Mouse (Mus musculus): ENCODE measurements around the gene Sema4c.
A peak's percentile ranks its signal among the peaks of the same experiment; 100 is the strongest.

Gene Sema4c

DNA sequence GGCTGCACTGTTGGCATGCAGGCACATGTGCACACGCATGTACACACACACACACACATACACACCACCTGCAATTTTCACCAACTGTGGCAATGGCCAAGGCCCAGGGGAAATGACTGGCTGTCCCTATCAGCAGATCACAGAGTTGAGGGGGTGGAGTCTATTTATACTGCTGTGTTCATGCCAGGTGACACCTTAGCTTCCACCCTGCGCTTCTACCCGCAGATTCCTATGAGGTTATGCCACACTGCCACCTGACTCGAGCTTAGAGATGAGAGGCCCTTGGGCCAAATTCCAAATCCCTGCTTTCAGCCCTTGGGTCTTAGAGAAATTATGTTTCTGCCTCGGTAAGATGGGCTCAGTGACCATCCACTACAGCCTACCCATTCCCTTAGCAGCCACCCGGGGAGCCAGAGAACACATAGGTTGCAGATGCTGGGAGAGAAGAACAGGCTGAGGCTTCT, 23.5 kb downstream of the Sema4c start:
- DNase-seq (ENCODE audit: low spot score), result no peak

DNA sequence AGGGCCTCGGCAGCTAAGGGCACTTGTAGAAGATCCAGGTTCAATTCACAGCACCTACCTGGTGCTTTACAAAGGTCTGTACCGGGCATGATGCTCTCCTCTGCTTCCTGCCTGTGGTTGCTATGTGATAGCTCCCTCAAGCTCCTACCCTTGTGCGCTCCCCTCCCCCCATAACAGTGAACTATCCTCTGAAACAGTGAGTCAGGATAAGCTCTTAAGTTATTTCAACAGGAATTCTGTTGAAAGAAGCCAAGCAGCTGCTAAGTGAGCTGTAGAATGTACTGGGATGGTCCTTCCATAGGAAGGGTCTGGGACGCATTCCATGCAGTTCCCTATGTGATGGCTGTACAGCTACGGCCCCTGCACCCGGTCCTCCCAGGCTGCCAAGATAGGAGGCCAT, 24.6 kb downstream of the Sema4c start:
- DNase-seq (ENCODE audit: low spot score), result no peak

GRCm38 (mm10) chr1:36531461-36531860, 26.7 kb downstream of the Sema4c start:
- no peak for DNase-seq (ENCODE audit: low spot score)

DNA sequence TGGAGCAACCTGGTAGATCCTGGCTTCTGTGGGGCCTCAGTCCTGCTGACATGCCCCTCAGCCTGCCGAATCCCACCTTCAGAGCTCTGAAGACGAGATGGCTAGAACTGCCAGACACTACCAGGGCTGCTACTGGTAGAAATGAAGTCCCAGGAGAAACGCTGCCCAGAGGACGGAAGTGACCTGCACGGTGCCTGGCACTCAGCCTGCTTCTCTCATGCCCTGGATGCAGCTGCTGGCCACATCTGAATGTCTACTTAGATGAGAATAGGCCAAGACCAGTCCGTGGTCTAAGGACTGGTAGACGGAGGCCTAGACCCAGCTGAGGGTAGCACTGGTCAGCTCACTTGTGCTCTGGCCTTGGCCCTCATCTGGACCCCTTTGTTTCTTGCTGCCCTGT, 27.2 kb downstream of the Sema4c start:
- no peak for DNase-seq (ENCODE audit: low spot score)

DNA sequence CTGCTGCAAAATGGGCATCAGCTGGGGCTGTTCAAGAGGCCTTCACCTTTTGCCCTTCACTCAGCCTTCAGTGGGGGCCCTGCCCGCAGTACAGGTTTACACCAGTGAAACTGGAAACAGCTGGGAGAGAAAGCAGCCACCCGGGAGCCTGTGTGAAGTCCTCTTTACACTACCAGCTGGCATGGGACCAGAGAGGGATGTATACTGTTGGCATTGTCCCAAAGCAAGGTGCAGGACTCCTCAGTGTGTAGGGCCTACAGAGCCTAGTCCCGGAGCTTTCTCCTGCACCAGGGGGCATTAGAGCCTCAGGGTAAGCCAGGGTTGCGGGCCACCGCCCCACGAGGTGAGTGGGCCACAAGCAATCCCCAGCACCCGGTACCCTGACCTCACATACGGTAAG, 27.7 kb downstream of the Sema4c start:
- DNase-seq (ENCODE audit: low spot score), result no peak

DNA sequence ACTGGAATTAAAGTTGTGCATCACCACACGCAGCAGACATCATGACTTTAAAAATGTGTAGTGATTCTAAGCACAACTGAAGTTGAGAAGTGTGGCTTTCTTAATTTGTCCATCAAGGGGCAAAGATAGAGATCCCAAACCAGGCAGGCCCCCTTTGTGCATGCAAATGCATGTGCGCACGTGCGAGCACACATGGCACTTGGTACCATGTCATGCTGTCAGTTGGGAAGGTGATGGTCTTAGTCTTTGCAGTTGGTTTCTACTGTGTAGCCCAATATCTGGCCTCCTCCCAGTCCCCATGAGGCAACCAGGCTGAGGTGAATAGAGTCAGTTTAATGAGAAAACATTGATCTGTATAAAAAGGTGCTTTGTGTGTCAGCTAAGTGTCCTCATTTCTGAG, 28.3 kb downstream of the Sema4c start:
- no peak for DNase-seq (ENCODE audit: low spot score)

GRCm38 (mm10) chr1:36529274-36529673, 28.9 kb downstream of the Sema4c start:
- no peak for DNase-seq (ENCODE audit: low spot score)

- no peak for DNase-seq (ENCODE audit: low spot score)
Observed at GRCm38 (mm10) chr1:36528351-36528750, 29.8 kb downstream of the Sema4c start.

DNA sequence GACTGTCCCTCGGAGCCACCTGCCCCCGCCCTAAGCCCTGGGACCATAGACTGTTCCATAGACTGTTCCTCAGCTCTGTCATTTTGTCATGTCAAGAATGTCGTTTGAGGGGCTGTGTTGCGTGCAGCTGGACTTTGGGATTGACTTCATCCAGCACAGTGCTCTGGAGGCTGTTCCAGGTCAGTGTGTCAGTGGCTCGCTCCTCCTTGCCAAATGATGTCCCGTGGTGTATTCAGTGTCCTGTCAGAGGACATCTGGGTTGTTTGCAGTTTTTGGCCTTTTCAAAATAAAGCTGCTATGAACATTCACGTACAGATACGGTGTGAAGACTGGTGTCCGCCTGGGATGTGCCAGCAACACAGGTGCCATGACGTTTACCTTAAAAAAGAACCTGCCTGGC, 31.2 kb downstream of the Sema4c start:
- no peak for DNase-seq (ENCODE audit: low spot score)

DNA sequence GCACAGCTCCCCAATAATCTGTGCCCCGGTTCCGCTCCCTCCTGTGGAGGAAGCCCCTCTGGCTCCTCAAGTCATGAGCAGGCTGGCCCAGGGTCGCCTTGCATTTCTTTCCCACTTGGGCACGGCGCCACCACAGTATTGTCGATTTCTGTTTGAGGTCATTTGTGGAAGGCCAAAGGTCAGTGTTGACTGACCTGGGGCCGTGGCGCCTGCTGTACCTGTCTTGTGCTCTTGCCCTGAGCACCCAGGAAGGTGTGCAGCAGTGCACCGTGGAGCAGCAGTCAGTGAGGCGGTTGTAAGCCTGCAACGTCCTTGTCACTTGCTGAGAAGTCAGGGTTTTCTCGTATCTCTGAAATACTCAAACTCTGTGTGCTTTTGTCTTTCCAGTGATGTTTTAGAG, 32.4 kb downstream of the Sema4c start:
- no peak for DNase-seq (ENCODE audit: low spot score)

DNA sequence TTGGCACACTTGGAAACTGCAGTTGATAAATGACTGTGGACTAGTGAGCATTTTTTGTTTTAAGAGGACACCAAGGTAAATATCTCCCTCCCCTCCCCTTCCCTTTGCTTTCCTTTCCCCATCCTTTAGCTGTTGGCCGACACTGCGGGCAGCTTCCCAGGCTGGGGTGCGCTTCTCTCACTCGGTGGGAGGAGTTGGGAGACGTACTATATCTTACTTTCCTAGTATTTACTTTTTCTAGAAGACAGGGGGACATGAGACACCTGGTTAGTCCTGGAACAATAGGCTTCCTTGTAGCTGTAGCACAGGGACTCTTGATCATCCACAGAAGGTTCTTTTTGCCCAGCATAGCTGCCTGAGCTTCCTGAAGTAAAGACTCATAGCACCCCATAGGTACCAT, 34.1 kb downstream of the Sema4c start:
- no peak for DNase-seq (ENCODE audit: low spot score)

DNA sequence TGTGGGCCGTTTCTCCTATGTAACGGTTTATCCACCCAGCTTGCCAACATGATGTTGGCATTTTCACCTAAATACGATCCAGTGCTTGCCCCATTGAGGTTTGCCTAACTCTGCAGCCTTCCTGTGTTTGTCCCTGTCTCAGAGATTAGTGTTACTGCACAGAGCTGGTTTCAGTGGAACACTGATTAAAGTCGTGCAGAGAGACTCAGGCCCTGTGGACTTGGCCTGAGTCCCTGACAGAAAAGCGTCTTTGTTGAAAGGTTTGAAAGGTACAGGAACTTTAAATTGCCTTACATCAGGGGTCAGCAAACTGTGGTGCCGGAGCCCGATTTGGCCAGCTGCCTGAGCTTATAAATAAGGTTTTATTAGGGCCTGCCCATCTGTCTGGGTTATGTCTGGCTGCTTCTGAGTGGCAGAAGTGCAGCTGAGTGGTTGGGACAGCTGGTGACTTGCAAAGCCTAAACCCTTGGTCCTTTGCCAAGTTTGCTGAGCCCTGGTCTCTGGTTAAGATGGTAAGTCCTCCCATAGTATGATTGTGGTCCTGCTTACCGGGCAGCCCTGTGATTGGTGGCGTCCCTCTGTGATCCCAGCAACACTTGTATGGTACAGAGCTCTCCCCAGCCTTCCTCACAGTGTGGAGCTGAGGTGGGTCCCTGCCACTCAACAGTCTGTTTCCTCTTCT, 34.7 kb downstream of the Sema4c start:
- DNase-seq (ENCODE audit: low spot score), result no peak

GRCm38 (mm10) chr1:36522210-36522609, 35.9 kb downstream of the Sema4c start:
- DNase-seq (ENCODE audit: low spot score), result no peak

DNA sequence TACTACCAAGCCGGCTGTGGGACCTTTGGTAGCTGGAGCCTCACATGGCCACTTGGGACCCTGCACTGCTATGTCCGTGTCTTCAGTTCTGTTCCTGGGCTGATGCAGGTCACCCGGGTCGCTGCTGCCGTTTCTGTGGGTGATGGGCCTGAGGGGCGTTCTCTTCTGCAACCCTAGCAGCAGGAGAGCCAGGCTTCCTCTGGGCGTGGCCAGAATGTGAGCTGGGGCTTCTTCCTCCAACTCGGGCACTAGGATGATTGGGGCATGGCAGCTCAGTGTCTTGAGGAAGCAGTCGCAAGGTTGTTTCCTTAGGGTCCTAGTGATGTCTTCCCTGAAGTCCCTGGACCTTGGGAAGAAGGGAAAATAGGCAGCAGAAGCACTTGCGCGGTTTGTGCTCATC, 38.5 kb downstream of the Sema4c start:
- DNase-seq (ENCODE audit: low spot score), result no peak

GRCm38 (mm10) chr1:36518259-36518658, 39.9 kb downstream of the Sema4c start:
- DNase-seq (ENCODE audit: low spot score), result no peak

- no peak for DNase-seq (ENCODE audit: low spot score)
Observed at GRCm38 (mm10) chr1:36513718-36514117, 44.4 kb downstream of the Sema4c start.

- no peak for DNase-seq (ENCODE audit: low spot score)
Observed at GRCm38 (mm10) chr1:36513310-36513709, 44.8 kb downstream of the Sema4c start.

GRCm38 (mm10) chr1:36512966-36513280, 45.2 kb downstream of the Sema4c start:
- DNase-seq (ENCODE audit: low spot score), result no peak

GRCm38 (mm10) chr1:36512089-36512965, 45.8 kb downstream of the Sema4c start:
- DNase-seq (ENCODE audit: low spot score), result peak; percentile 36

DNA sequence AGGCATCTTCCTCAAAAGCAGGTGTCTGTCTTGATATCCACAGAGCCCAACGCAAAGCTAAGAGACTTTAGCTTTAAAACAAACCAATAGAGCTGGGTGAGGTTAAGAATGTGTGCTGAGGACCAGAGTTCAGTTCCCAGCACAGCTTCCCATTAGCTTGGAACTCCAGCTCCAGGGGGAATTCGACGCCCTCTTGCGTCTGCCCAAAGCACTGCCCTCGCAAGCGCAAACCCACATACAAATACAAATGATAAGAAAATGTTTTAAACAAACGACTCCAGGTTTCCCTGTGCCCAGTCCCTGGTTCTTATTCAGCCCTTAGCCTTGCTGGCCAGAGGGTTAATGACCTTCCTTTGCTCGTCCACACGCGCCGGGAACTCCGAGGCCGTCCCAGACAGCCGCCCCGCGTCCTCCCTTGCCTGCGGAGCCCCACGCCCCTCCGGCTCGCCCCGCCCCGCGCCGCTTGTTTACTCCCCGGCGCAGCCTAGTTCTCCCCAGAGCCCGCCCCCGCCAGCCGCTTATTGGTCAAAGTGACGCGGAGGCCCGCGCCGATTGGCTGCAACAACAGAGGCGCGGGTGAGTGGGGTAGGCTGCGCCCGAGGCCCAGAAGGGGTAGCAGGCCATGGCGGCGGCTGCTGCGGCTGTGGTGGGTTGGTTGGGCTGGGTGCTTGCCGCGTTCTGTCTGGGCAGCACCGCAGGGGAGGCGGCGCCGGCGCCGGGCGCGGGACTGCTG, 46.7 kb downstream of the Sema4c start, which contains the start of gene Cnnm3:
Gene Cnnm3, plus strand, starts transcription at position 579 of the 733 bp plus-strand sequence.
- peak; percentile 100 for DNase-seq (ENCODE audit: low spot score)

DNA sequence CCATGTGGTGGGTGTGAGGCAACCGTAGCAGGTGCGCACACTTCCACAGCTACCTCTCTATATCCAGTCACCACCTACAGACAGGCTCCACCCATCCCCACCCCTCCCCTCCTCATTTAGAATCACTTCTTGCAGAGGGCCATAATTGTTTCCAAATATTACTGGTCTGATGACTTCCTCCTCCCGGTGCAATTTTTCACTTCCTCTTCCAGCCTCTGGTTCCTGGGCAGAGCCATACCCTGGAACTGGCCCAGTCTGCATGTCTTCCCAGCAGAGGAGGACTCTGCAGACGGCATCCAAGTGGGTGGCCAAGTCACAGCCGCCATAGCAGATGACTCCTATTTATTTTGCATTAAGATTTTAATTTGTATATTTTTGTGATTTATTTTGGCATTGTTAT, 49.9 kb downstream of the Sema4c start:
- no peak for DNase-seq (ENCODE audit: low spot score)

GRCm38 (mm10) chr1:36501261-36501660, 56.9 kb downstream of the Sema4c start:
- DNase-seq (ENCODE audit: low spot score), result peak; percentile 79
